Mouse (Mus musculus): Measurements from ENCODE around the gene Vmn2r75. TPM values are rescaled to one million over a fixed set of nuclear protein-coding genes. Genes with fewer than 3 reads are reported as not detected.

Vmn2r75 gene
- total RNA-seq (2023) = not detected

DNA sequence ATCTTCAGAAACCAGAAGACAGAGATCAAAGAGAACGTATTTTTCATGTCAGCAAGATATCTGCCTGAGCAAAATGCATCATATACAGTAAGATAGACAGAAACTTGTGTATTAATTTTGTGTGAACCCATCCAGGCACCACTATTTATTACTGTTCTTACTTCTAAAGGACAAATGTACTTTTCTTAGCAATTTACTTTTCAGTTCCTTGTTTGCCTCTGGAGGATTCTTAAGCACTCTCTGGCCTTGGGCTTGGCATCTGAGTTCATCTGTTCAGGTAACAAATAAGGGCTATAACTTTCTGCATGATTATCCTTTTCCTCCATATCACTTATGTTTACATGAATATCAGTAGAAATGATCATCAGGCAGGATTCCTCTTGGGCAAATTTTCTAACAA lies at the start of gene Vmn2r75:
TSS of gene Vmn2r75 (minus strand) at position 101 of the 400 bp plus-strand sequence.

Other genes with a start within 250 kb of the Vmn2r75 start
- not detected for gene Vmn2r74, start 210.1 kb downstream of the Vmn2r75 start, total RNA-seq (2023)
- not detected for gene Vmn2r76, start 74.5 kb upstream of the Vmn2r75 start, total RNA-seq (2023)
- gene Olfr310, start 105.4 kb upstream of the Vmn2r75 start, total RNA-seq (2023) = not detected
- not detected for gene Olfr309, start 141.9 kb upstream of the Vmn2r75 start, total RNA-seq (2023)
- not detected for gene Olfr308, start 153.9 kb upstream of the Vmn2r75 start, total RNA-seq (2023)
- not detected for gene Olfr307, start 165.8 kb upstream of the Vmn2r75 start, total RNA-seq (2023)
- not detected for gene Olfr305, start 195.2 kb upstream of the Vmn2r75 start, total RNA-seq (2023)
- gene Olfr304, start 214.9 kb upstream of the Vmn2r75 start, total RNA-seq (2023) = not detected
- gene Olfr303, start 226.0 kb upstream of the Vmn2r75 start, total RNA-seq (2023) = not detected
- gene Olfr301, start 232.1 kb upstream of the Vmn2r75 start, total RNA-seq (2023) = not detected

All from B cell, adult 67 days (primary cell).